9 mouse cellular contexts compared by ENCODE assay signal in genomic region chr9:113645153-113645836, GRCm38 (mm10).
DNase-seq lines count a peak whose midpoint lies in the region; ATAC-seq and TF ChIP-seq lines count a peak whose summit lies in the region.
"Had no signal": no experiment of that assay in that cellular context is flagged by ENCODE, and none has a peak within 500 bp of the region (broad histone marks: within the 10 kb centered on the region; RNA-seq: fewer than 3 reads in every experiment).

No protein-coding gene starts in this region.

- intact Hi-C loops in gastrocnemius, adult 2 months (cut with DNase I) = loop anchor here (5.0 to 10.0 kb wide), 2 partner anchors 118 to 190 kb away; no protein-coding TSS in a partner anchor

- H3K27me3 ChIP-seq in Patski = no peaks in the 10 kb centered on the region
- H3K27me3 ChIP-seq in kidney, adult 2 months (replicated peaks; ENCODE audit: control insufficient read depth, insufficient read depth, low read length) = no peaks in the 10 kb centered on the region
- no peaks in the 10 kb centered on the region for H3K27me3 ChIP-seq in limb, embryonic 10.5 days (ENCODE audit: low read depth, poor library complexity, severe bottlenecking)
- no peaks in the 10 kb centered on the region for H3K27me3 ChIP-seq in neural tube, embryonic 11.5 days (ENCODE audit: control insufficient read depth, insufficient read depth, low read length)
- H3K27me3 ChIP-seq: embryonic facial prominence, embryonic 15.5 days had no signal

- no peaks in the 10 kb centered on the region for H3K36me3 ChIP-seq in kidney, adult 2 months (ENCODE audit: control insufficient read depth, insufficient read depth, low read length)
- H3K36me3 ChIP-seq in limb, embryonic 10.5 days = no peaks in the 10 kb centered on the region
- no peaks in the 10 kb centered on the region for H3K36me3 ChIP-seq in neural tube, embryonic 11.5 days (ENCODE audit: control insufficient read depth, insufficient read depth, low read length)
- H3K36me3 ChIP-seq: embryonic facial prominence, embryonic 15.5 days had no signal

- in situ Hi-C loops in Patski (cut with MboI; ENCODE audit: low pct_unique_long_range_greater_than_20kb) = loop anchor here (25.0 kb wide), 2 partner anchors 833 to 1708 kb away; no protein-coding TSS in a partner anchor

- ATAC-seq in Patski = peak; percentile 51
- ATAC-seq in neural tube, embryonic 11.5 days (ENCODE audit: insufficient read depth, low FRiP score, low TSS enrichment) = peak; percentile 56; the same call in 1 of the 2 replicates

- TF ChIP-seq CTCF in Patski (IDR thresholded peaks at IDR 0.05) = peak; percentile 79
- TF ChIP-seq CTCF in gastrocnemius, adult 2 months (IDR thresholded peaks at IDR 0.05) = peak; percentile 82
- TF ChIP-seq CTCF in kidney, adult 2 months (conservative IDR thresholded peaks at IDR 0.05; ENCODE audit: insufficient read depth, insufficient read length, low read depth, low read length) = peak; percentile 39; the same call in 1 of the 2 replicates

- TF ChIP-seq POLR2A in kidney, adult 2 months (IDR thresholded peaks at IDR 0.05; ENCODE audit: low read depth, low read length) = no peak

- 17% methylated on average over 11 of the region's 11 CpGs for WGBS in kidney, adult 2 months
- 40% methylated on average over 9 of the region's 11 CpGs for WGBS in limb, embryonic 10.5 days
- WGBS in neural tube, embryonic 11.5 days = 20% methylated on average over 5 of the region's 11 CpGs

- no peaks in the 10 kb centered on the region for H3K4me1 ChIP-seq in kidney, adult 2 months (ENCODE audit: control insufficient read depth, insufficient read depth, low read length)
- peaks cover 20% of the 10 kb centered on the region for H3K4me1 ChIP-seq in limb, embryonic 10.5 days
- H3K4me1 ChIP-seq in neural tube, embryonic 11.5 days (ENCODE audit: control insufficient read depth, insufficient read depth, low read length) = no peaks in the 10 kb centered on the region
- H3K4me1 ChIP-seq: embryonic facial prominence, embryonic 15.5 days had no signal

- DNase-seq in 3T3-L1 (ENCODE audit: low read depth, low spot score) = peak; percentile 70
- DNase-seq in Patski (ENCODE audit: low read depth, low spot score) = no peak
- peak; percentile 72 to 84 for DNase-seq in cerebellum, postnatal 25 days
- peak; percentile 51 for DNase-seq in gastrocnemius, adult 2 months
- DNase-seq in kidney, adult 2 months = peak; percentile 53
- DNase-seq in limb, embryonic 10.5 days (ENCODE audit: low spot score) = peak; percentile 73
- DNase-seq in neural tube, embryonic 11.5 days (ENCODE audit: low spot score) = peak; percentile 59
- peak; percentile 49 for DNase-seq in testis, postnatal 14 days (ENCODE audit: low spot score)

- no peaks in the 10 kb centered on the region for H3K9me3 ChIP-seq in limb, embryonic 10.5 days (replicated peaks)
- H3K9me3 ChIP-seq in neural tube, embryonic 11.5 days (ENCODE audit: control insufficient read depth, low read length) = no peaks in the 10 kb centered on the region
- H3K9me3 ChIP-seq: embryonic facial prominence, embryonic 15.5 days had no signal

- CTCF ChIA-PET in Patski (lab: Charles Lee) = interaction anchor here (0.9 to 1.2 kb wide), 3 partner anchors 11 to 13 kb away, joined by 3 read pairs; no protein-coding TSS in a partner anchor

- no peak overlapping the region for H3K4me2 ChIP-seq in neural tube, embryonic 11.5 days (ENCODE audit: low read depth)
- H3K4me2 ChIP-seq: embryonic facial prominence, embryonic 15.5 days had no signal

- no peak overlapping the region for H3K27ac ChIP-seq in gastrocnemius, adult 2 months
- H3K27ac ChIP-seq in kidney, adult 2 months (ENCODE audit: insufficient read depth, low read depth, low read length) = no peak overlapping the region
- H3K27ac ChIP-seq in limb, embryonic 10.5 days = no peak overlapping the region
- H3K27ac ChIP-seq in neural tube, embryonic 11.5 days (ENCODE audit: low read depth, low read length) = no peak overlapping the region
- H3K27ac ChIP-seq: embryonic facial prominence, embryonic 15.5 days had no signal

- H3K9ac ChIP-seq in neural tube, embryonic 11.5 days (ENCODE audit: low read length) = no peak overlapping the region
- H3K9ac ChIP-seq: embryonic facial prominence, embryonic 15.5 days had no signal

- POLR2A ChIA-PET in Patski (lab: Charles Lee) = interaction anchor here (0.6 kb wide), 1 partner anchor 16 kb away, joined by 3 read pairs; no protein-coding TSS in a partner anchor

- H3K4me3 ChIP-seq in gastrocnemius, adult 2 months = no peak overlapping the region
- no peak overlapping the region for H3K4me3 ChIP-seq in kidney, adult 2 months (ENCODE audit: insufficient read depth, low read depth, low read length)
- H3K4me3 ChIP-seq in limb, embryonic 10.5 days = no peak overlapping the region
- no peak overlapping the region for H3K4me3 ChIP-seq in neural tube, embryonic 11.5 days (ENCODE audit: low read depth, low read length)
- H3K4me3 ChIP-seq: embryonic facial prominence, embryonic 15.5 days had no signal
